Mouse (Mus musculus) CD4-positive naive resting alpha-beta T cell, adult 76 days (primary cell): ENCODE data around the gene Limch1. TPM values are rescaled to one million over a fixed set of nuclear protein-coding genes. Genes with fewer than 3 reads are reported as not detected.

ENCODE experiments used
- total RNA-seq: library from RNA; stranded (reverse); gene quantifications from one replicate; pipeline ENCODE4 v1.2.4, GENCODE M21; 2023

The Limch1 gene
- not detected for total RNA-seq

DNA sequence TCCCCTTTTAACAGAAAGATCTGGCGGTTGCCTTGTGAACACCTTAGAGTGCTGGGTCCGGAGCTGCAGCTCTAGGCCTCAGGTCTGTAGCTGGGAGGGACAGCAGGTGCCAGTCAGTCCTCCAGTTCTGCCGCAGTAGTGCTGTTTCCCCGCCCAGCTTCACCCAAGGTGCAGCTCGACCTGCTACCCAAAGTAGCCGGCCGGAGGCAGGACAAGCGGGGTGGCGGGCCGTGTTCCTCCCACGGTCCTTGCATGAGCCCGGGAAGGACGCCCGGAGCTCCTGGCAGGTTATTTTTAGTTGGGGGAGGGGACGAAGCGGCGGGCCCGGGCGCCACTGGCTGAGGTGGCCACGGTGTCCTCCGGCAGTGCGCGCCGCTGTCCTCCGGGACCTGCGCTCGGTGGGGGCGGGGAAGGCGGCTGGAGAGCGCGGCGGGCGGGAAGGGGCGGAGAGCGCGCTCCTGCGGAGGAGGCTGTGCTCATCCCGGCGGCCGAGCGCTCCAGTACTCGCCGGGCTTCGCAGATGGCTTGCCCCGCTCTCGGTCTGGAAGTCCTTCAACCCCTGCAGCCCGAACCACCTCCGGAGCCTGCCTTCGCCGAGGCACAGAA is at the start of gene Limch1:
Gene Limch1, plus strand, starts transcription at position 438 of the 606 bp plus-strand sequence.

DNA sequence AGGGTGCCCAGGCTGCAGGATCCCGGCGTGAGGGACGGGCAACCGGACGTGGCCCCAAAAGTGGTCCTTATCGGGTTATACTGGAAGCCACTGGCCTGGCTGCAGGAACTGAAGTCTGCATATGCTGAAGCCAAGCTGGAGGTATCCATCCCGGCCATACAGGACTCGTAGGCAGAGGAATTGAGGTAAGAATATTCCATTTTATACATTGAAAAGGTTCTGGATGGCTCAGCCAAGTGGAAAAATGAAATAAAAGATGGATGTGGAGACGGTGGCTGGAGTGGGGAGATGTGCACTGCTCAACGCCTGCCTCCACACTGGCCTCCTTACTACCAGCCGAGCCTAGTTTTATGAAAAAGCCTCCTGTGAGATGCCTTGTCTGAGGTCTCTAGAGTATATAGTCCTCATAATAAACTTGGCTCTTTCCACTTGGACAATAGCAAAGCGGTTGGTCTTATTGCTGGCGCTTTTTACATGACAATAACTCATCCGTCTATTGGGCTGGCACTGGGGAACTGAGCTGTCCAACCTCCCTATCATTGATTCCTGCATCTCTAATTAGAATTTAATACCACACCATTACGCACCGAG is 353.2 kb downstream of the Limch1 start, which contains the start of gene Phox2b:
Gene Phox2b, minus strand, starts transcription at position 569 of the 591 bp plus-strand sequence.

Other genes starting within 250 kb of the Limch1 start
- gene Apbb2, start 127.0 kb upstream of the Limch1 start, total RNA-seq = 9.2 TPM
- not detected for gene Uchl1, start 69.7 kb upstream of the Limch1 start, total RNA-seq